Mouse (Mus musculus): ENCODE measurements around the gene Pkd1l1.

The Pkd1l1 gene

GRCm38 (mm10) chr11:8936431-8937110, 36.5 kb downstream of the Pkd1l1 start:
- peak; percentile 71 for DNase-seq (ENCODE audit: low read depth, low spot score)

- peak; percentile 66 for DNase-seq (ENCODE audit: low read depth, low spot score)
Observed at GRCm38 (mm10) chr11:8916081-8916671, 56.9 kb downstream of the Pkd1l1 start.

GRCm38 (mm10) chr11:8882793-8883192, 90.3 kb downstream of the Pkd1l1 start:
- DNase-seq (ENCODE audit: low read depth, low spot score): no peak

- no peak for DNase-seq (ENCODE audit: low read depth, low spot score)
Observed at GRCm38 (mm10) chr11:8881521-8881920, 91.5 kb downstream of the Pkd1l1 start.

GRCm38 (mm10) chr11:8870115-8870514, 103.0 kb downstream of the Pkd1l1 start:
- no peak for DNase-seq (ENCODE audit: low read depth, low spot score)

- DNase-seq (ENCODE audit: low read depth, low spot score): no peak
Observed at GRCm38 (mm10) chr11:8866021-8866420, 107.0 kb downstream of the Pkd1l1 start.

GRCm38 (mm10) chr11:8863955-8864675, 109.0 kb downstream of the Pkd1l1 start:
- DNase-seq (ENCODE audit: low read depth, low spot score): peak; percentile 88

GRCm38 (mm10) chr11:8862426-8862825, 110.6 kb downstream of the Pkd1l1 start:
- no peak for DNase-seq (ENCODE audit: low read depth, low spot score)

- no peak for DNase-seq (ENCODE audit: low read depth, low spot score)
Observed at GRCm38 (mm10) chr11:8861978-8862377, 111.1 kb downstream of the Pkd1l1 start.

GRCm38 (mm10) chr11:8860878-8861277, 112.2 kb downstream of the Pkd1l1 start:
- DNase-seq (ENCODE audit: low read depth, low spot score): peak; percentile 28

GRCm38 (mm10) chr11:8859868-8860267, 113.2 kb downstream of the Pkd1l1 start:
- peak; percentile 76 for DNase-seq (ENCODE audit: low read depth, low spot score)

GRCm38 (mm10) chr11:8859041-8859440, 114.0 kb downstream of the Pkd1l1 start:
- no peak for DNase-seq (ENCODE audit: low read depth, low spot score)

- DNase-seq (ENCODE audit: low read depth, low spot score): no peak
Observed at GRCm38 (mm10) chr11:8856125-8856524, 116.9 kb downstream of the Pkd1l1 start.

GRCm38 (mm10) chr11:8848049-8848448, 125.0 kb downstream of the Pkd1l1 start:
- DNase-seq (ENCODE audit: low read depth, low spot score): no peak

GRCm38 (mm10) chr11:8847627-8848026, 125.4 kb downstream of the Pkd1l1 start:
- DNase-seq (ENCODE audit: low read depth, low spot score): peak; percentile 67

- no peak for DNase-seq (ENCODE audit: low read depth, low spot score)
Observed at GRCm38 (mm10) chr11:8836176-8836575, 136.9 kb downstream of the Pkd1l1 start.

GRCm38 (mm10) chr11:8834121-8834520, 138.9 kb downstream of the Pkd1l1 start:
- no peak for DNase-seq (ENCODE audit: low read depth, low spot score)

- peak; percentile 8 for DNase-seq (ENCODE audit: low read depth, low spot score)
Observed at GRCm38 (mm10) chr11:8830551-8830950, 142.5 kb downstream of the Pkd1l1 start.

- DNase-seq (ENCODE audit: low read depth, low spot score): no peak
Observed at GRCm38 (mm10) chr11:8829561-8829960, 143.5 kb downstream of the Pkd1l1 start.

- DNase-seq (ENCODE audit: low read depth, low spot score): no peak
Observed at GRCm38 (mm10) chr11:8828836-8829526, 144.1 kb downstream of the Pkd1l1 start.

GRCm38 (mm10) chr11:8826609-8827008, 146.5 kb downstream of the Pkd1l1 start:
- no peak for DNase-seq (ENCODE audit: low read depth, low spot score)

GRCm38 (mm10) chr11:8826046-8826445, 147.0 kb downstream of the Pkd1l1 start:
- DNase-seq (ENCODE audit: low read depth, low spot score): no peak
